Mouse (Mus musculus) ES-E14 (cell line): Measurements from ENCODE around the gene Cops9. TPM values are rescaled to one million over a fixed set of nuclear protein-coding genes. Genes with fewer than 3 reads are reported as not detected.

Experiments used
- DNase-seq: peaks from one replicate; pipeline ENCODE4 v3.0.0-alpha.2; 2013; ENCODE audit warnings: low read depth, low spot score
- H3K27ac ChIP-seq: 2 replicates; pipeline ENCODE4 v1.5.1; 2012; ENCODE audit warnings: low read depth, mild to moderate bottlenecking, low read length, moderate library complexity, mixed read lengths; ENCODE audit not compliant: poor library complexity, insufficient read depth, severe bottlenecking
- H3K36me3 ChIP-seq: 2 replicates; pipeline ENCODE4 v1.6.1; 2012; ENCODE audit warnings: mild to moderate bottlenecking, low read length, moderate library complexity, mixed read lengths; ENCODE audit not compliant: control insufficient read depth, poor library complexity, insufficient read depth, severe bottlenecking
- H3K4me1 ChIP-seq, 2 experiments: fragments of 150-350 bp in 1 of 2; sonication (generic) in 1 of 2; 2 replicates each; pipeline ENCODE4 v1.6.1; 2012; ENCODE audit warnings: low read length in 2 of 2, mild to moderate bottlenecking in 1 of 2, mixed read lengths in 1 of 2; ENCODE audit not compliant: control insufficient read depth in 2 of 2, insufficient read depth in 2 of 2, poor library complexity in 1 of 2
- H3K4me3 ChIP-seq, 2 experiments: fragments of 150-350 bp in 1 of 2; sonication (generic) in 1 of 2; 2 replicates each; pipeline ENCODE4 v1.5.1; 2012; ENCODE audit warnings: low read length in 2 of 2, low read depth in 1 of 2, mild to moderate bottlenecking in 1 of 2, mixed read lengths in 1 of 2; ENCODE audit not compliant: insufficient read depth in 1 of 2, poor library complexity in 1 of 2, severe bottlenecking in 1 of 2
- H3K9ac ChIP-seq: 2 replicates; pipeline ENCODE4 v1.6.1; 2012; ENCODE audit warnings: low read depth, mild to moderate bottlenecking, low read length, mixed read lengths; ENCODE audit not compliant: poor library complexity, insufficient read depth, severe bottlenecking
- H3K9me3 ChIP-seq: fragments of 150-350 bp; sonication (generic); 2 replicates; pipeline ENCODE4 v1.6.1; 2012; ENCODE audit warnings: low read depth, mild to moderate bottlenecking, low read length; ENCODE audit not compliant: control insufficient read depth, insufficient read depth
- CHD2 ChIP-seq: IDR thresholded peaks from 2 replicates; pipeline ENCODE4 v1.6.1; 2014; ENCODE audit warnings: mild to moderate bottlenecking, low read depth, low read length, inconsistent platforms
- HCFC1 ChIP-seq: IDR thresholded peaks from 2 replicates; pipeline ENCODE4 v1.6.1; 2012; ENCODE audit warnings: low read length, inconsistent platforms, borderline replicate concordance; ENCODE audit not compliant: insufficient read depth
- MAFK ChIP-seq: IDR thresholded peaks from 2 replicates; pipeline ENCODE4 v1.6.1; 2014; ENCODE audit warnings: mild to moderate bottlenecking, low read depth, low read length, inconsistent platforms; ENCODE audit not compliant: insufficient read depth
- ZC3H11A ChIP-seq: IDR thresholded peaks from 2 replicates; pipeline ENCODE4 v1.6.1; 2012; ENCODE audit warnings: low read depth, mild to moderate bottlenecking, inconsistent platforms, low read length, borderline replicate concordance
- ZNF384 ChIP-seq: IDR thresholded peaks from 2 replicates; pipeline ENCODE4 v1.6.1; 2012; ENCODE audit warnings: low read depth, low read length, inconsistent platforms
- in situ Hi-C, 2 experiments: fragments of 600-800 bp; cut with MboI; formaldehyde crosslinking; loops; one replicate each; pipeline ENCODE4 v1.15.1; 2025; ENCODE audit warnings: low sequenced_read_pairs in 2 of 2, inconsistent platforms in 1 of 2; ENCODE audit not compliant: unreplicated experiment in 2 of 2
- total RNA-seq: library from RNA; depleted of rRNA; stranded (reverse); fragments of 300-350 nt; gene quantifications from 2 replicates; pipeline ENCODE4 v1.2.3, GENCODE M21; 2012

Cops9 gene
- total RNA-seq, 1 experiment: 176 TPM

DNA sequence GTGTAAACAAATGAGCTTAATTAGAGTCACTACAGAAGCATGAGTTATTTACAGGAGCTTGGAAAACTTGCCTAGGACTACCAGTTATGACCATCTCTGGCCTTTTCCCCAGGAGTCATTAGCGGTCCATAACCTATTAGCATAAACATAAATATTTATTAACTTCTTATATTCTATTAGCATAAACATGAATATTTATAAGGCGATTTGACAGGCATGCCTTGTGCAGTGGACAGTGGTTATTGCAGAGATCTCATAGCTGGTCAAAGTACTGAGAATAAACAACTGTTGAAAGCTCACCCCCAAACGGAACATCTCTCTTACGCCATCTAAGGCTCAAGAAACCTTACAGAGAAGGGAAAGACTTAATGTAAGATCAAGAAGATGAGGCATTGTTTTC is 28.6 kb downstream of the Cops9 start:
- no peak for TF ChIP-seq HCFC1
- TF ChIP-seq ZC3H11A: no peak
- TF ChIP-seq CHD2: no peak
- TF ChIP-seq ZNF384: no peak
- TF ChIP-seq MAFK: no peak
- Histone ChIP-seq H3K27ac (no peak overlapping the region), H3K9me3 (no peaks in the 10 kb centered on the region), H3K9ac (no peak overlapping the region), H3K4me3 (no peak overlapping the region), H3K36me3 (no peaks in the 10 kb centered on the region), H3K4me1 (no peaks in the 10 kb centered on the region)
- in situ Hi-C loops: no loop called here
- DNase-seq: no peak

GRCm38 (mm10) chr1:92611008-92611407 is 30.8 kb downstream of the Cops9 start:
- peak; percentile 50 for DNase-seq
- H3K9ac ChIP-seq: no peak overlapping the region
- no peak overlapping the region for H3K4me3 ChIP-seq
- H3K36me3 ChIP-seq: no peaks in the 10 kb centered on the region
- H3K27ac ChIP-seq: no peak overlapping the region
- no peaks in the 10 kb centered on the region for H3K4me1 ChIP-seq
- peak; percentile 26; the same call in 1 of the 2 replicates for TF ChIP-seq MAFK
- no peak for TF ChIP-seq CHD2
- 0 out of 2 replicates have a peak, but pooled peaks have one; percentile 31 for TF ChIP-seq ZNF384
- no peak for TF ChIP-seq HCFC1
- TF ChIP-seq ZC3H11A: peak; percentile 91
- H3K9me3 ChIP-seq: no peaks in the 10 kb centered on the region
- in situ Hi-C loops: no loop called here

GRCm38 (mm10) chr1:92607711-92608110 is 34.1 kb downstream of the Cops9 start:
- H3K9me3 ChIP-seq: no peaks in the 10 kb centered on the region
- TF ChIP-seq ZC3H11A (no peak), ZNF384 (no peak), CHD2 (no peak), MAFK (no peak), HCFC1 (no peak)
- no peak overlapping the region for H3K9ac ChIP-seq
- in situ Hi-C loops: no loop called here
- no peak for DNase-seq
- no peak overlapping the region for H3K4me3 ChIP-seq
- no peak overlapping the region for H3K27ac ChIP-seq
- H3K4me1 ChIP-seq: no peaks in the 10 kb centered on the region
- H3K36me3 ChIP-seq: no peaks in the 10 kb centered on the region

- Histone ChIP-seq H3K27ac (no peak within 1 kb of the TSS), H3K9me3 (no peaks in the 10 kb centered on the region), H3K36me3 (no peaks in the 10 kb centered on the region), H3K9ac (no peak within 1 kb of the TSS), H3K4me3 (no peak within 1 kb of the TSS), H3K4me1 (no peaks in the 10 kb centered on the region)
- TF ChIP-seq ZNF384 (no peak), CHD2 (no peak), ZC3H11A (no peak), MAFK (no peak)
- in situ Hi-C loops: no loop called here
- no peak for DNase-seq
Measured at GRCm38 (mm10) chr1:92605482-92605881, 36.3 kb downstream of the Cops9 start, which contains the start of gene Olfr1410. Gene Olfr1410, plus strand, starts transcription at chr1:92605782.

DNA sequence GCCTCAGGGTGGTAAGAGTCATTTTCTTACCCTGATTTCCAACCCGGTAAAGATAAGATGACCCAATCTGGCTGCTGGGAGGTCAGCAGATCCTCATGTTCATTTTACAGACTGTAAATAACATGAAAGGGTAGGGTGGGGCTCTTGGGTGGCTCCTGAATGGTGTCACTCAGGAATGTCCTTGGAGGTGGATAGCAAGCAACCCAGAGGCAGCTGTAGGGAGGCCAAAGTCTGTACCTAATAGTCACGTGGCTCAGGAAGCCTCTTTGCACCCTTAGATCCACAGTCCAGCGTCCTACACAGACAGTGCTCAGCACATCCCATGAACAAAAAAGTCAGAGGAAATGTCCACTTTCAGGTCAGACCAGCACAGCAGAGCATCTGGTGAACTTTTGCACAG is 45.8 kb downstream of the Cops9 start:
- no peak for DNase-seq
- H3K4me1 ChIP-seq: no peaks in the 10 kb centered on the region
- TF ChIP-seq ZC3H11A: no peak
- no peak for TF ChIP-seq MAFK
- TF ChIP-seq HCFC1: no peak
- no peak for TF ChIP-seq ZNF384
- no peak for TF ChIP-seq CHD2

More for the DNA sequence above, 45.8 kb downstream of the Cops9 start:
- Histone ChIP-seq H3K9me3 (no peaks in the 10 kb centered on the region), H3K9ac (no peak overlapping the region), H3K4me3 (no peak overlapping the region), H3K36me3 (no peaks in the 10 kb centered on the region), H3K27ac (no peak overlapping the region)
- in situ Hi-C loops: no loop called here
